Mouse (Mus musculus) testis, adult 2 months (tissue): ENCODE measurements at regions not wholly inside any gene's neighbourhood (a gene's known extent, or its start where the extent isn't known, plus 50 kb on each side); places are given as distances from the start of the nearest gene placed in this dataset.
A peak's percentile ranks its signal among the peaks of the same experiment; 100 is the strongest.

ENCODE experiments used
- H3K27ac ChIP-seq: fragments of 200-500 bp; 2 replicates; pipeline ENCODE4 v1.5.1; 2012; ENCODE audit warnings: low read depth, low read length; ENCODE audit not compliant: control insufficient read depth, insufficient read depth
- H3K27me3 ChIP-seq: fragments of 200-500 bp; 2 replicates; pipeline ENCODE4 v1.6.1; 2012; ENCODE audit warnings: mild to moderate bottlenecking, low read length, moderate library complexity; ENCODE audit not compliant: control insufficient read depth, insufficient read depth
- H3K36me3 ChIP-seq: fragments of 200-500 bp; 2 replicates; pipeline ENCODE4 v1.6.1; 2012; ENCODE audit warnings: mild to moderate bottlenecking, low read length; ENCODE audit not compliant: control insufficient read depth, insufficient read depth
- H3K4me1 ChIP-seq: fragments of 200-500 bp; 2 replicates; pipeline ENCODE4 v1.6.1; 2012; ENCODE audit warnings: low read length; ENCODE audit not compliant: control insufficient read depth, insufficient read depth
- H3K4me3 ChIP-seq: fragments of 200-500 bp; 2 replicates; pipeline ENCODE4 v1.5.1; 2012; ENCODE audit warnings: low read depth, mild to moderate bottlenecking, low read length, moderate library complexity, mixed read lengths; ENCODE audit not compliant: control insufficient read depth
- CTCF ChIP-seq: fragments of 200-500 bp; IDR thresholded peaks from 2 replicates; pipeline ENCODE4 v1.5.1; 2012; ENCODE audit warnings: low read depth, mild to moderate bottlenecking, inconsistent platforms, low read length, moderate library complexity; ENCODE audit not compliant: control insufficient read depth, insufficient read depth, insufficient replicate concordance
- POLR2A ChIP-seq: fragments of 200-500 bp; IDR thresholded peaks from 2 replicates; pipeline ENCODE4 v1.6.1; 2012; ENCODE audit warnings: low read depth, mild to moderate bottlenecking, inconsistent platforms, low read length, moderate library complexity; ENCODE audit not compliant: control insufficient read depth

GRCm38 (mm10) chr3:37845313-37846023, 121.2 kb upstream of the Gm5148 start:
- Histone ChIP-seq H3K36me3 (no peaks in the 10 kb centered on the region), H3K4me3 (no peak overlapping the region), H3K27me3 (no peaks in the 10 kb centered on the region), H3K4me1 (no peaks in the 10 kb centered on the region), H3K27ac (no peak overlapping the region)
- no peak for TF ChIP-seq CTCF
- no peak for TF ChIP-seq POLR2A

DNA sequence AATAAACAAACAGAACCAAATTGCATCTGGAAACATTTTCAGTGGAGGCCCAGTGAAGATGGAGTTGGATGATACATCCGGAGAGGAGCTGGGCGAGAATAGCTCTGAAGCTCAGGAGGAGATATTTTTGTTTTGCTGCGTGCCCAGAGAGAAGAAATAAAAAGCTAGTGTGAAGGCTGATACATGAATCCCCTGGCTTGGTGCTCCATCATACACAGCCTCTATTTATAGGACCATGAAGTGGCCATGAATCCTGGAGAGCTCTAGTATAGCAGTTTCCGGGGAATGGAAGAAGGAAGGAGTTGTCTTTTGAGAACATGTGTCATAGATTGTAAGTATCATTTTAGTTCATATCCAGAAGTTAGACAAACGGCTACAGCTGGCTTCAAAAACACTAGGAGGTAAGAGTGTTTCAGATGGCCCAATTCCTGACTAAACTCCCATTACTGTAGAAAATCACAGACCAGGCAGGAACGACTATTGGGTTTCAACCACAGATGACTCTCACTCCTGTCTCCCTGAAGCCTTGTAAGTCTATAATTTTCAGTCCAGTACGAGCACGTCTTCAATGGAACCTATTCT, 120.5 kb upstream of the Gm5148 start:
- no peak overlapping the region for H3K4me3 ChIP-seq
- H3K27me3 ChIP-seq: no peaks in the 10 kb centered on the region
- no peak for TF ChIP-seq POLR2A
- no peak for TF ChIP-seq CTCF
- H3K27ac ChIP-seq: no peak overlapping the region
- H3K36me3 ChIP-seq: no peaks in the 10 kb centered on the region
- H3K4me1 ChIP-seq: no peaks in the 10 kb centered on the region

- Histone ChIP-seq H3K27me3 (no peaks in the 10 kb centered on the region), H3K4me3 (no peak overlapping the region), H3K27ac (no peak overlapping the region), H3K36me3 (no peaks in the 10 kb centered on the region), H3K4me1 (peaks cover 7% of the 10 kb centered on the region)
- TF ChIP-seq POLR2A: no peak
- no peak for TF ChIP-seq CTCF
Observed at GRCm38 (mm10) chr3:37842289-37842688, 118.0 kb upstream of the Gm5148 start.

GRCm38 (mm10) chr3:37838896-37839295, 114.6 kb upstream of the Gm5148 start:
- Histone ChIP-seq H3K27me3 (no peaks in the 10 kb centered on the region), H3K4me3 (peak overlapping the region; percentile 79), H3K36me3 (no peaks in the 10 kb centered on the region), H3K27ac (peak overlapping the region; percentile 54), H3K4me1 (peaks cover 7% of the 10 kb centered on the region)
- TF ChIP-seq CTCF (no peak), POLR2A (no peak)

- Histone ChIP-seq H3K36me3 (no peaks in the 10 kb centered on the region), H3K27ac (no peak overlapping the region), H3K4me1 (peaks cover 7% of the 10 kb centered on the region), H3K4me3 (no peak overlapping the region), H3K27me3 (no peaks in the 10 kb centered on the region)
- TF ChIP-seq POLR2A: no peak
- TF ChIP-seq CTCF: no peak
Observed at GRCm38 (mm10) chr3:37836749-37837148, 112.5 kb upstream of the Gm5148 start.

- no peak overlapping the region for H3K4me3 ChIP-seq
- TF ChIP-seq CTCF (no peak), POLR2A (no peak)
- no peaks in the 10 kb centered on the region for H3K27me3 ChIP-seq
- H3K4me1 ChIP-seq: peaks cover 7% of the 10 kb centered on the region
- H3K27ac ChIP-seq: no peak overlapping the region
- no peaks in the 10 kb centered on the region for H3K36me3 ChIP-seq
Observed at GRCm38 (mm10) chr3:37835687-37836086, 111.4 kb upstream of the Gm5148 start.

- TF ChIP-seq POLR2A (no peak), CTCF (no peak)
- Histone ChIP-seq H3K4me3 (no peak overlapping the region), H3K4me1 (peaks cover 7% of the 10 kb centered on the region), H3K27me3 (no peaks in the 10 kb centered on the region), H3K27ac (no peak overlapping the region), H3K36me3 (no peaks in the 10 kb centered on the region)
Observed at GRCm38 (mm10) chr3:37835135-37835534, 110.8 kb upstream of the Gm5148 start.
